Mouse (Mus musculus): ENCODE measurements around the gene Dennd1a.

Gene Dennd1a

GRCm38 (mm10) chr2:38286733-38287551, at the start of gene Dennd1a:
TSS of gene Dennd1a (minus strand) at chr2:38287390.
- peak; percentile 74 for DNase-seq (ENCODE audit: low read depth, low spot score)

- DNase-seq (ENCODE audit: low read depth, low spot score) = no peak
Measured at GRCm38 (mm10) chr2:38336606-38337005, 49.4 kb upstream of the Dennd1a start.

- no peak for DNase-seq (ENCODE audit: low read depth, low spot score)
Measured at GRCm38 (mm10) chr2:38333586-38334119, 46.5 kb upstream of the Dennd1a start.

- DNase-seq (ENCODE audit: low read depth, low spot score) = no peak
Measured at GRCm38 (mm10) chr2:38326671-38327070, 39.5 kb upstream of the Dennd1a start.

- DNase-seq (ENCODE audit: low read depth, low spot score) = no peak
Measured at GRCm38 (mm10) chr2:38323380-38323779, 36.2 kb upstream of the Dennd1a start.

GRCm38 (mm10) chr2:38320911-38321310, 33.7 kb upstream of the Dennd1a start:
- DNase-seq (ENCODE audit: low read depth, low spot score) = no peak

- DNase-seq (ENCODE audit: low read depth, low spot score) = no peak
Measured at GRCm38 (mm10) chr2:38319086-38319485, 31.9 kb upstream of the Dennd1a start.

- no peak for DNase-seq (ENCODE audit: low read depth, low spot score)
Measured at GRCm38 (mm10) chr2:38313399-38313798, 26.2 kb upstream of the Dennd1a start.

GRCm38 (mm10) chr2:38312921-38313320, 25.7 kb upstream of the Dennd1a start:
- no peak for DNase-seq (ENCODE audit: low read depth, low spot score)

GRCm38 (mm10) chr2:38305152-38305551, 18.0 kb upstream of the Dennd1a start:
- DNase-seq (ENCODE audit: low read depth, low spot score) = no peak

- no peak for DNase-seq (ENCODE audit: low read depth, low spot score)
Measured at GRCm38 (mm10) chr2:38300941-38301340, 13.8 kb upstream of the Dennd1a start.

- no peak for DNase-seq (ENCODE audit: low read depth, low spot score)
Measured at GRCm38 (mm10) chr2:38295939-38296338, 8.7 kb upstream of the Dennd1a start.

GRCm38 (mm10) chr2:38291526-38291925, 4.3 kb upstream of the Dennd1a start:
- DNase-seq (ENCODE audit: low read depth, low spot score) = peak; percentile 80

- DNase-seq (ENCODE audit: low read depth, low spot score) = no peak
Measured at GRCm38 (mm10) chr2:38288226-38288625, 1.0 kb upstream of the Dennd1a start.

- peak; percentile 37 for DNase-seq (ENCODE audit: low read depth, low spot score)
Measured at GRCm38 (mm10) chr2:38286433-38286732, 807 bp downstream of the Dennd1a start.

- DNase-seq (ENCODE audit: low read depth, low spot score) = peak; percentile 33
Measured at GRCm38 (mm10) chr2:38285781-38286432, 1.3 kb downstream of the Dennd1a start.

- no peak for DNase-seq (ENCODE audit: low read depth, low spot score)
Measured at GRCm38 (mm10) chr2:38283961-38284360, 3.2 kb downstream of the Dennd1a start.

- no peak for DNase-seq (ENCODE audit: low read depth, low spot score)
Measured at GRCm38 (mm10) chr2:38280376-38280775, 6.8 kb downstream of the Dennd1a start.

- no peak for DNase-seq (ENCODE audit: low read depth, low spot score)
Measured at GRCm38 (mm10) chr2:38274973-38275372, 12.2 kb downstream of the Dennd1a start.

- DNase-seq (ENCODE audit: low read depth, low spot score) = peak; percentile 90
Measured at GRCm38 (mm10) chr2:38263653-38264052, 23.5 kb downstream of the Dennd1a start.

- no peak for DNase-seq (ENCODE audit: low read depth, low spot score)
Measured at GRCm38 (mm10) chr2:38259052-38259451, 28.1 kb downstream of the Dennd1a start.

GRCm38 (mm10) chr2:38237616-38238015, 49.6 kb downstream of the Dennd1a start:
- no peak for DNase-seq (ENCODE audit: low read depth, low spot score)

GRCm38 (mm10) chr2:38235593-38235992, 51.6 kb downstream of the Dennd1a start:
- DNase-seq (ENCODE audit: low read depth, low spot score) = no peak
